Mouse (Mus musculus): Measurements from ENCODE around the gene Tenm3. TPM values are rescaled to one million over a fixed set of nuclear protein-coding genes. Genes with fewer than 3 reads are reported as not detected.

Tenm3 gene
- total and polyA plus RNA-seq, 3 experiments: 0.01 to 0.11 TPM; not detected in 1

DNA sequence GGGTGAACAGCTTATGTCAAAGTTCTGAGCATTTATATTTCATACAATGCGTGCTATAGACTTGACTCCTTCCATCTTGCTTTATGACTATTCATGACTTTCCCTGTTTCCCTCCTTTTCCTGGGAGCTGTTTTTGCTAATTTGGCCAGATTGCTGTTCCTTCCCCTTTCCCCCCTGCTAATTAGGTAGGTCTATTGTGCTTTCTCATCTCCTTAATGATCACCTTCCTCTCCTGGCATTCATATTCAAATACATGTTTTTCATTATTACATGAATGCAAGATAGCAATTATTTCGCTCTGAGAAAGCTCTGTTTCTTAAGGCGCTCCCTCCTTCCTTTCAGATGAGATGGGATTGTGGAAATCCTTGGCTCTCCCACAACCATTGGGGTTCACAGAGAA lies 178.6 kb downstream of the Tenm3 start:
- no peak for ATAC-seq (ENCODE audit: extremely low read depth, insufficient number of reproducible peaks, low FRiP score, poor library complexity, severe bottlenecking)
- Histone ChIP-seq H3K4me1 (ENCODE audit: insufficient read depth, low read depth, low read length) (no peaks in the 10 kb centered on the region), H3K9me3 (replicated peaks) (peaks cover 33% of the 10 kb centered on the region), H3K36me3 (replicated peaks) (no peaks in the 10 kb centered on the region), H3K4me3 (ENCODE audit: low read depth, low read length) (no peak overlapping the region), H3K27me3 (ENCODE audit: insufficient read depth, low read length) (no peaks in the 10 kb centered on the region)
- no peak for TF ChIP-seq POLR2AphosphoS5 (IDR thresholded peaks at IDR 0.05; ENCODE audit: insufficient replicate concordance, low read depth, low read length)
- TF ChIP-seq GATA2 (IDR thresholded peaks at IDR 0.05; ENCODE audit: borderline replicate concordance, low read depth, low read length): no peak
- TF ChIP-seq GATA1 (IDR thresholded peaks at IDR 0.05; ENCODE audit: borderline replicate concordance, low read length): no peak
- TF ChIP-seq CTCF (IDR thresholded peaks at IDR 0.05; ENCODE audit: low read depth, low read length): no peak
- no peak for TF ChIP-seq TAL1 (conservative IDR thresholded peaks at IDR 0.05; ENCODE audit: low read depth, low read length)
- no peak for DNase-seq (ENCODE audit: low spot score)

DNA sequence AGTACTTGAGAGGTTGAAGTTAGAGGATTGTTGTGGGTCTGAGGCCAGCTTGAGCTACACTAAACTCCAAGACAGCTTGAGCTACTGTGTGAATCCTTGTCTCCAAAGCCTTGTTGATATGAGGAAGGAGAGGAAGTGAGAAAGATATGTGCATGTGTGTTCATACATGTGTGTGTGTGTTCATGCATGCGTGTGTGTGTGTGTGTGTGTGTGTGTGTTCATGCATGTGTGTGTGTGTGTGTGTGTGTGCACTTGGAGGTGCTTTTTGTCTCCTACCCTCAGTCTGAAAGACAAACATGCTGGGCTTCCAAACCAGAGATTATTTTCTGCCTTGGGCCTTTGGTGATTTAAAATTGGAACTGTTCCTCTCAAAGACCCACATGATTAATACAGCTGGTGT lies 184.5 kb downstream of the Tenm3 start:
- no peaks in the 10 kb centered on the region for H3K27me3 ChIP-seq (ENCODE audit: insufficient read depth, low read length)
- peaks cover 24% of the 10 kb centered on the region for H3K9me3 ChIP-seq (replicated peaks)
- no peaks in the 10 kb centered on the region for H3K36me3 ChIP-seq (replicated peaks)
- ATAC-seq (ENCODE audit: extremely low read depth, insufficient number of reproducible peaks, low FRiP score, poor library complexity, severe bottlenecking) (no peak), DNase-seq (ENCODE audit: low spot score) (no peak)
- no peak overlapping the region for H3K4me3 ChIP-seq (ENCODE audit: low read depth, low read length)
- TF ChIP-seq POLR2AphosphoS5 (IDR thresholded peaks at IDR 0.05; ENCODE audit: insufficient replicate concordance, low read depth, low read length) (no peak), CTCF (IDR thresholded peaks at IDR 0.05; ENCODE audit: low read depth, low read length) (no peak), TAL1 (conservative IDR thresholded peaks at IDR 0.05; ENCODE audit: low read depth, low read length) (no peak), GATA1 (IDR thresholded peaks at IDR 0.05; ENCODE audit: borderline replicate concordance, low read length) (no peak), GATA2 (IDR thresholded peaks at IDR 0.05; ENCODE audit: borderline replicate concordance, low read depth, low read length) (no peak)
- H3K4me1 ChIP-seq (ENCODE audit: insufficient read depth, low read depth, low read length): no peaks in the 10 kb centered on the region

DNA sequence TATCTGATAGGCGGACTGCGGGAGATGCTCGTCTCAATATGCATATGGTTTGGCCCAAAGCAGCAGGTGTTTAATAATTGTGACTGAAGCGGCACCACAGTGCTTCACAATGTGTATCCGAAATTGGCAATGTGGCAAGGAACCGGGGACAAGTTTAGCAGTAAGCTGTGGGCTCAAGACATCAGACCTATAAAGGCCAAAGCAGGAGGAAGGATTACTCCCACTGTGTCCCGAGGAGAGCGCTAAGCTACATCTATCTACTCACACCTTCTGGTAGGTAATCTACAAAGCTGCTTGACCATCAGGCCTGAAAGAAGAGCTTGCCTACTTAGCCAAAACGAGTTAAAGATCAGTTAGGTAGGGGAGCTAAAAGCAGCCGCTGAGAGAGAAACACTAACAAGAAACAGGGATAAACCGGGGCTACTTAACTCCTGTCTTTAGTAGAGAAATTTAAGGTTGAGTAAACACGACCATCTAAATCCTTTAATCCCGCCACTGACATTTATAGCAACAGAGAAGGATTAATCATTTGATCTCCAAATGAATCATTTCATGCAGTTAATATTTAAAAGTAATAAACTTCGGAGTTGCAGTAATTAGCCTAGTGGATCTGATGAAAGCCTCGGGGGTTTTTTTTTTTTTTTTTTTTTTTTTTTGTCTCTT lies 188.2 kb downstream of the Tenm3 start:
- Histone ChIP-seq H3K9me3 (replicated peaks) (peaks cover 24% of the 10 kb centered on the region), H3K27me3 (ENCODE audit: insufficient read depth, low read length) (no peaks in the 10 kb centered on the region), H3K4me3 (ENCODE audit: low read depth, low read length) (no peak overlapping the region), H3K4me1 (ENCODE audit: insufficient read depth, low read depth, low read length) (no peaks in the 10 kb centered on the region), H3K36me3 (replicated peaks) (no peaks in the 10 kb centered on the region)
- TF ChIP-seq POLR2AphosphoS5 (IDR thresholded peaks at IDR 0.05; ENCODE audit: insufficient replicate concordance, low read depth, low read length): no peak
- no peak for TF ChIP-seq TAL1 (conservative IDR thresholded peaks at IDR 0.05; ENCODE audit: low read depth, low read length)
- no peak for TF ChIP-seq CTCF (IDR thresholded peaks at IDR 0.05; ENCODE audit: low read depth, low read length)
- TF ChIP-seq GATA2 (IDR thresholded peaks at IDR 0.05; ENCODE audit: borderline replicate concordance, low read depth, low read length): no peak
- TF ChIP-seq GATA1 (IDR thresholded peaks at IDR 0.05; ENCODE audit: borderline replicate concordance, low read length): no peak
- ATAC-seq (ENCODE audit: extremely low read depth, insufficient number of reproducible peaks, low FRiP score, poor library complexity, severe bottlenecking) (no peak), DNase-seq (ENCODE audit: low spot score) (no peak)

DNA sequence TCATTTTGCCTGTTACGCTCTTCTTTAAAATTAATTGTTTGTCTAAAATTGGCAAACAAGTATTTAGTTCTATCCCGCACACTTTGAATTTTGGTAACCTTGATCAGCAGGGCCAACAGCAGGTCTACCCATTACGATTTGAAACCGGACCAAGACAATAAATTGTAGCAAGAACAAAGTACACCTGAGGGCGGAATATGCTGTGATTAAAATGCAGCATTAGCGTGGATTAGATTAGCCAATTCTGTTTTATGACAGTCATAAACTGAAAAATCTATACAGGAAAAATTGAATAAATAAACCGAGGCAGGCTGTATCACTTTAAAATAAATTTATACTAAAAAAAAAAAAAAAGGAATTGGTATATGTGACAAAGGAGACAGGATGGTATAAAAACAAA lies 193.9 kb downstream of the Tenm3 start:
- no peak for ATAC-seq (ENCODE audit: extremely low read depth, insufficient number of reproducible peaks, low FRiP score, poor library complexity, severe bottlenecking)
- no peak for TF ChIP-seq GATA2 (IDR thresholded peaks at IDR 0.05; ENCODE audit: borderline replicate concordance, low read depth, low read length)
- TF ChIP-seq TAL1 (conservative IDR thresholded peaks at IDR 0.05; ENCODE audit: low read depth, low read length): no peak
- no peak for TF ChIP-seq CTCF (IDR thresholded peaks at IDR 0.05; ENCODE audit: low read depth, low read length)
- TF ChIP-seq POLR2AphosphoS5 (IDR thresholded peaks at IDR 0.05; ENCODE audit: insufficient replicate concordance, low read depth, low read length): no peak
- no peak for TF ChIP-seq GATA1 (IDR thresholded peaks at IDR 0.05; ENCODE audit: borderline replicate concordance, low read length)
- H3K9me3 ChIP-seq (replicated peaks): peaks cover 19% of the 10 kb centered on the region
- H3K4me3 ChIP-seq (ENCODE audit: low read depth, low read length): no peak overlapping the region
- no peaks in the 10 kb centered on the region for H3K4me1 ChIP-seq (ENCODE audit: insufficient read depth, low read depth, low read length)
- H3K27me3 ChIP-seq (ENCODE audit: insufficient read depth, low read length): no peaks in the 10 kb centered on the region
- DNase-seq (ENCODE audit: low spot score): no peak
- no peaks in the 10 kb centered on the region for H3K36me3 ChIP-seq (replicated peaks)

DNA sequence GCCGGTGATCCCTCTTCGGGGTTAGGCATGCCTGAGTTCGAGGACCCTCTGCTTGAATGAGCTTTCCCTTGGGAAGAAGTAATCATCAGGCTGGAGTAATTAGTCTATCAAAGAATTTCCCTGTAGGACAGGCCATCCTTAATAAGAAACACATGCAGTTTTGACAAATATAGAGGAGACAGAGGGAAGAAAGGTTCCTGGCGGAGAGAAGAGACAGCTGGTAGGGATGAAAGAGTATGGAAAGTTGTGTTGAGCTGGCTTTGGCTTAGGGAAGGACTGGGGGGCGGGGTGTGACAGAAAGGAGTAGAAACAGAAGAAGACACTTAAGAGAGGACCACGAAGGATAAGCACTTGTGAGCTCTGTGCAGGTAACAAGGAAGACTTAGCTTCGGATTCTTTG lies 194.3 kb downstream of the Tenm3 start:
- Histone ChIP-seq H3K9me3 (replicated peaks) (peaks cover 19% of the 10 kb centered on the region), H3K36me3 (replicated peaks) (no peaks in the 10 kb centered on the region), H3K4me1 (ENCODE audit: insufficient read depth, low read depth, low read length) (no peaks in the 10 kb centered on the region), H3K4me3 (ENCODE audit: low read depth, low read length) (no peak overlapping the region), H3K27me3 (ENCODE audit: insufficient read depth, low read length) (no peaks in the 10 kb centered on the region)
- ATAC-seq (ENCODE audit: extremely low read depth, insufficient number of reproducible peaks, low FRiP score, poor library complexity, severe bottlenecking) (no peak), DNase-seq (ENCODE audit: low spot score) (no peak)
- TF ChIP-seq POLR2AphosphoS5 (IDR thresholded peaks at IDR 0.05; ENCODE audit: insufficient replicate concordance, low read depth, low read length) (no peak), CTCF (IDR thresholded peaks at IDR 0.05; ENCODE audit: low read depth, low read length) (no peak), TAL1 (conservative IDR thresholded peaks at IDR 0.05; ENCODE audit: low read depth, low read length) (no peak), GATA1 (IDR thresholded peaks at IDR 0.05; ENCODE audit: borderline replicate concordance, low read length) (no peak), GATA2 (IDR thresholded peaks at IDR 0.05; ENCODE audit: borderline replicate concordance, low read depth, low read length) (no peak)

DNA sequence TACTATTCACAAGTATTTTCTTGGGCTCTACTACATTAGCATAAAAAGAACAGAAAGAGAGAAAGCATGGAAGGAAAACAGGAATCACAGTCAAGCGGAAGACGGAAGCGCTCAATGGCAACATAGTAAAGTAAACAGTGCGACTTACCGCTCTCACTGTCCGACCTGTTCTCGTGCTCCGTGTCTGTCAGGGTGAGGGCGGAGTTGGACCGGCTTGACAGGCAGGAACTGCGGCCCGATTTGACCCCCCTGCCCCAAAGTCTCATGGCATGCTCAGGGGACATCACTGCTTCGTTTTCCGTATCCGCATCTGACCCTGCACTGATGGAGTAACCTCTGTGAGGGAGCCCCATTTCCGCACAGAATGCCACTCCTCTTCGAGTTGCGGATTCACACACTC lies 197.6 kb downstream of the Tenm3 start:
- DNase-seq (ENCODE audit: low spot score) (no peak), ATAC-seq (ENCODE audit: extremely low read depth, insufficient number of reproducible peaks, low FRiP score, poor library complexity, severe bottlenecking) (no peak)
- H3K4me3 ChIP-seq (ENCODE audit: low read depth, low read length): no peak overlapping the region
- H3K9me3 ChIP-seq (replicated peaks): peaks cover 24% of the 10 kb centered on the region
- TF ChIP-seq POLR2AphosphoS5 (IDR thresholded peaks at IDR 0.05; ENCODE audit: insufficient replicate concordance, low read depth, low read length) (no peak), TAL1 (conservative IDR thresholded peaks at IDR 0.05; ENCODE audit: low read depth, low read length) (no peak)
- no peaks in the 10 kb centered on the region for H3K27me3 ChIP-seq (ENCODE audit: insufficient read depth, low read length)
- H3K4me1 ChIP-seq (ENCODE audit: insufficient read depth, low read depth, low read length): no peaks in the 10 kb centered on the region
- H3K36me3 ChIP-seq (replicated peaks): no peaks in the 10 kb centered on the region

All from G1E (cell line).